Mouse (Mus musculus): ENCODE results near the gene Spi1.
A peak's percentile ranks its signal among the peaks of the same experiment; 100 is the strongest.
"Not testable (repeated sequence)": the region's sequence is repeated elsewhere in the genome, so short reads cannot be mapped to it uniquely, and the experiment has no call there.

The Spi1 gene

DNA sequence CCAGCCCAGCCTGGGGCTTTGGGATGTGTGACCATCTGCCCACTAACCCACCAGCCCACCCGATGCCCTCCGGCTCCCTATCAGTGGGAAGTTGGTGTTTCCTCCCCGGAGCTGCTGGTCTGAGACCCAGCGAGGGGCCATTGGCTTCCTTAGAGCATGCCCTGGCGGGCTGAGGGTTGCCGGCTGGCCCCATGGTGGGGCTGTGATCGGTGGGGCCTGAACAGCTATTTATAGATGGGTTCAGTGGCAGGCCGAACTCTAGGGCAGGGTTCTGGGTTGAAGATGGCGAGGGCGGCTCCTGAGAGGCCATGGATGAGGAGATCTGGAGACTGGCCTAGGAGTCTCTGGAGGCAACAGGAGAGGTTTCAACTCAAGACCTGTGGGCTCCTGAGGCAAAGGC lies 14.8 kb downstream of the Spi1 start:
- no peak for DNase-seq

DNA sequence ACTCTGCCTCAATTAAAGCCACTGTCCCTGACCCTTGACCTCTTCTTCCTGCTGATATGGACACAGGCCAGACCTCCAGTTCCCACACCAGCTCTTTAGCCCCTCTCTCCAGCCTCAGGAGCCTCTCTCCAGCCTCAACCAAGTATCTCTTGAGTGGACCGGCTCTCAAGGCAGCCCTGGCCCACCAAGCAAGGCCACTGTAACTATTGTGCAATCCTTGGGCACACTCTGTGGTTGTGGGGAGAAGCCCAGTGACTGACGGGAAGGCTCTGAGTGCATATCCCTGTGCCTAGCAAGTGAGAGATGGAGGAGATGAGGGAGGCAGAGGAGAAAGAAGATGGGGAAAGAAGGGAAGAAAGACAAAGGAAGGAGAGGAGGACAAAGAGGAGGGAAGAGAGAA lies 16.0 kb downstream of the Spi1 start:
- no peak for DNase-seq

DNA sequence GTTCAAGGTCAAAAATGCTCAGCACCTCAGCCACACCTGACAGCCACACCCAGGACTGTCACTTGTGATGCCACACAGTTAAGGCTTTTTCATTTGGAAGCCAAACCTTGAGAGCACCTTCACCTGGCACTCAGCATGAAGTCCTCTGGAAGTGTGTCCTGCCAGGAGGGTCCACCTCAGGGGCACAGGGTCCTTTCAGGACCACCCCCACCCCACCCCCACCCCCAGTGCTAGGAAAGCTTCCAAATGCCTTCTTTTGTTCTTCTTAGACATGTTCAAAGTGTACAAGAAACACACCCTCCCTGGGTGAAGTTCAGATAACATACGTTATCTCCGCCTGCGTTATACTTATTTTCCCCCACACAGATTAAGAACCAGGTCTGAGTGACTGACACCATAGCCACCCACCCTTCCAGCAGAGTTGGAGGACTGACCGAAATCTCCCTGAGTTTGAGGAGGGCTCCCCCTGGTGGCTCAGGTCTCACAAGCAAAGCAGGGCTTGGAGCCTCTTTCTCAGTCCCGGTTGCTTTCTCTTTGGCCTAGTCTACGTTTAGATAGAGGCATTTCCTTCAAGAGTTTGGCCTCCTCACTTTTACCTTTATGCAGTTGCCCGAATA lies 19.0 kb downstream of the Spi1 start:
- DNase-seq: peak; percentile 81 to 92

DNA sequence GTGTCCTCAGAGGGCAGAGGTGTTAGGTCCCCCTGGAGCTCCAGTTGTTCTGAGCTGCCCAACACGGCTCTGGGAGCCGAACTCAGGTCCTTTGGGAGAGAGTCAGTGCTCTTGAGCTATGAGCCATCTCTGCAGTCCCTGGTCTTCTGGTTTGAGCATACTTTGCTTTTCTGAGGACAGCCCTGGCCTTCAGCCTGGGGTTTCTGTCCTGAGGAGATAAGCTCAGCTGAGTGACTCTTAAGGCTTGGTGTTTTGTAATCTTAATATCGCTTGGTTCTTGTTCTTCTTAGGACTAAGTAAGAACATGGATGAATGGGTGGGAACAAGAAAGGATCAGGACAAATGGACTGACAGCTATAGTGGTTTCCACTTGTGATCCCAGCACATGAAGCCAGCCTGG lies 26.0 kb downstream of the Spi1 start:
- DNase-seq: no peak

DNA sequence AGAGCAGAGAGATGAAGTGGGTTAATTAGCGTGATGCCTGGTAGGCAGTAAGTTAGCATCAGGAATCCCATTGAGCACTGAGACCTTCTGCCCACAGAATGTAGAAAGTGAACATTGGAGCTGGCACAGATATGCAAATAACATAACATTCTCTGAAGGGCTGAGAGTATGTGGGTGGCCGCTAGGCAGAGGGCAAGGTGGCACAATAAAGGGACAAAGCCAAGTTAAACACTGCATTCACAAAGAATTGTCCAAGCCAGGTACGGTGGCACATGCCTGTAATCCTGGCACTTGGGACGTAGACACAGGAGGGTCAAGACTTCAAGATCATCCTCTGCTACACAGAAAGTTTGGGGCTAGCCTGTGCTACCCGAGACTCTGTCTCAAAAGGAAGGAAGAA lies 27.1 kb downstream of the Spi1 start:
- DNase-seq: no peak

DNA sequence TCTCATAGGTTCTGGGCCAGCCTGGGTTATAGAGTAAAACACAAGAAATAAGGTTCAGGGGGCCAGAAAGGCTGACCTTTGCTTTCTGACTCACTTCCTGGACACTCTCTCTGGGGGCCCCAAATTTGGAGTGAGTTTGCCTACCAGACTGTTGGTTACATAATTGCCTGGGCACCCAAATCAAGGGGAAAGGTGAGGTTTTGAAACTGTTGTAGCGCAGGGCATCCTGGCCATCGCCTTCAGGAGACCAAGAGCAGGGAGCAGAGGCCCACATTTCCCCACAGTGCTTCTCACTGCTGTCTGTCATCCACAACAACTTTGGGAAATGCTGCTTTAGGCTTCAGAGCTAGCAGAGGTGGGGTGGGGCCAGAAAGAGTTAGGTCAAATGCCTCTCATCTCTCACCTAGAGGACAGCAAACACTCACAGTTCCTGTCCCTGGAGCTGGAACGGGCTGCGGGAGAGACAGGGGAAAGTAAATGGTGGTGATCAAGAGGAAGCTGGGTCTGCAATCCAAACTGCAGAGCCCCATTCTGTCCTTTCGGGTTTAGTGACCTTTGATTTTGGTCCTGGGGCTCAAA lies 27.7 kb downstream of the Spi1 start:
- no peak for DNase-seq

DNA sequence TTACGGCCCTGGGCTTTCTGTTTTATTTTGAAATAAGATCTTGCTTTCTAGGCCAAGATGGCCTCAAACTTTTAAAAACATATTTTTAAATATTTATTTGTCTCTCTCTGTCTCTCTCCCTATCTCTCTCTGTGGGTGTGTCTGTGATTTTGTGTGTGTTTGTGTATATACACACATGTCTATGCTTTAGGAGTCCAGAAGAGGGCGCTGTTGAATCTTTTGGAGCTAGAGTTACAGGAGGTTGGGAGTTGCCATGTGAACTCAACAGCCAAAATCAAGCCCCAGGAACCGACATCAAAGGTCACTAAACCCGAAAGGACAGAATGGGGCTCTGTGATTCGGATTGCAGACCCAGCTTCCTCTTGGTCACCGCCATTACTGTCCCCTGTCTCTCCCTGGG lies 28.2 kb downstream of the Spi1 start:
- DNase-seq: no peak

DNA sequence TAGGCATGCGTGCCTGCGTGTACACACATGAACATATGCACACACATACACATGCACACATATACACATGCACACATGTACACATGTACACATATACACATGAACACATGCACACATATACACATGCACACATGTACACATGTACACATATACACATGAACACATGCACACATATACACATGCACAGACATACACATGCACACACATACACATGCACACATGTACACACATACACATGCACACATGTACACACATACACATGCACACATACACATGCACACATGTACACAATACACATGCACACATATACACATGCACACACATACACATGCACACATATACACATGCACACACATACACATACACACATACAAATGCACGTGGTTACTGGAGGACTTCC lies 29.6 kb downstream of the Spi1 start:
- DNase-seq: not testable (repeated sequence)

DNA sequence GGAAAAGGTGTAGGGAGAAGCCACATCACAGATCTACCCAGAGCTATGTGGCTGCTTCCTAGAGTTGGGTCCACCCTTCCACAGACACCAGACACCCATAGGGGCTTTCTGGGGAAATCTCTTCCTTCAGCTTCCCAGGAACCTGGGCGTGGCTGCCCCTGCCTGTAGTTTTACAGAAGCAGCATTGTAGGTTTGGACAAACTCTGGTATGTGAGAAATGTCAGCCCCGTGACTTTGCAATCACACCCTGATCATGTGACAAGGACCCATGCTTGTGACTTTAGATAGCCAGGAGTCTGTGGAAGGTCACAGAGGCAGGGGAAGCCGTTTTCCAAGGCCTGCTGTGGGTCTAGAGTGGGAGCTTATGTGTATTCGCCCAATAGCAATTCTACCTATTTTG lies 30.3 kb downstream of the Spi1 start:
- peak; percentile 46 to 69 for DNase-seq

DNA sequence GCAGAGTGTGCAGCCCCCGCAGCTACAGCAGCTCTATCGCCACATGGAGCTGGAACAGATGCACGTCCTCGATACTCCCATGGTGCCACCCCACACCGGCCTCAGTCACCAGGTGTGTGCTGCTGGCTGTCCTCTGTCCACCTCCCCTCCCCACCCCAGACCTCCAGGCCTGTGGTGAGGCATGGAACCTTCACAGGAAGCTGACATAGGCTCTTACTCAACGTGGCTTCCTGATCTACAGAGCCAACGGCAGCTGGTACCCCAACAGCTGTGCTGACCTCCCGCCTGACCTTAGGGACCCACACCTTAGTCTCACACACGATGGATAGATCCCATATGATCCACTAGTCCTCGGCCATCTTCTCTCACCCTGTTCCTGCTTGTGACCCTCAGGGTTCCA lies 31.1 kb downstream of the Spi1 start:
- no peak for DNase-seq

DNA sequence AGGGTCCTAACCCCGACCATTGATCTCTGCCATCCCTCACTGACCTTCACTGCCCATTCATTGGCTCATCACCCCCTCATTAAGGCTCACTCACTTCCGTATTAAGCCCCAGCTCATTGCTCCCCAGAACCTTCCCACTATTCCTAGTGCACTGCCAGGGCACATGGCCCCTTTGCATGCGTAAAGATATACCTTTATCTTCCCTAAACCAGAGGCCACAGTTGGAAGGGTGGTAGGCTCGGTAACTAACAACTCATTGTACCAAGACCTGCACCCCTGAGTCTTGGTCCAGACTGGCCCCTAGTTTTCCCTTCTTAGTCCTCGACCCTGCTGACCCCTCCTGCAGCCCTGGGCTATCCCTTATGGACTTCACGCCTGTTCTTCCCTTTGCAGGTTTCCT lies 31.7 kb downstream of the Spi1 start:
- DNase-seq: no peak

DNA sequence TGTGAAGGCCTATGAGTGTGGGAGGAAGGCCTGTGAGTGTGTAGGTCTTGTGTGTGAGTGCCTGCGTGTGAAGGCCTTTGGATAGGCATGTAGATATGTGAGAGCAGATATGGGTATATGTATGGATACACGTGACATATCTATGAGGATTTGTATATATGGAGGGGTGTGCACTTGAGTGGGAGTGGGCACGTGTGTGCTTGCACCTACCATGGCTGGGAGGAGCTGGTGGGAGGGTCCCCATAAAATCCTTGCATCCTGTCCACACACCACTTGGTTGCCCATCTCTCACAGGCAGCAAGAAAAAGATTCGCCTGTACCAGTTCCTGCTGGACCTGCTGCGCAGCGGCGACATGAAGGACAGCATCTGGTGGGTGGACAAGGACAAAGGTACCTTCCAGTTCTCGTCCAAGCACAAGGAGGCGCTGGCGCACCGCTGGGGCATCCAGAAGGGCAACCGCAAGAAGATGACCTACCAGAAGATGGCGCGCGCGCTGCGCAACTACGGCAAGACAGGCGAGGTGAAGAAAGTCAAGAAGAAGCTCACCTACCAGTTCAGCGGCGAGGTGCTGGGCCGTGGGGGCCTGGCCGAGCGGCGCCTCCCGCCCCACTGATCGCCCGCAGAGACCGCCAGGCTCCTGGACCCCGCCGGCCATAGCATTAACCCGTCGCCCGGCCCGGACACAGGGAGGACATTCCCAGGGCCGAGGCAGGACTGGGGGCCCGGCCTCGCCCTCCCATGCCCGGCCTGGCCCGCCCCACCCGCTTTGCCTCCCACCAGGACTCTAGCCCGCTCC lies 32.8 kb downstream of the Spi1 start:
- DNase-seq: peak; percentile 94 to 99

DNA sequence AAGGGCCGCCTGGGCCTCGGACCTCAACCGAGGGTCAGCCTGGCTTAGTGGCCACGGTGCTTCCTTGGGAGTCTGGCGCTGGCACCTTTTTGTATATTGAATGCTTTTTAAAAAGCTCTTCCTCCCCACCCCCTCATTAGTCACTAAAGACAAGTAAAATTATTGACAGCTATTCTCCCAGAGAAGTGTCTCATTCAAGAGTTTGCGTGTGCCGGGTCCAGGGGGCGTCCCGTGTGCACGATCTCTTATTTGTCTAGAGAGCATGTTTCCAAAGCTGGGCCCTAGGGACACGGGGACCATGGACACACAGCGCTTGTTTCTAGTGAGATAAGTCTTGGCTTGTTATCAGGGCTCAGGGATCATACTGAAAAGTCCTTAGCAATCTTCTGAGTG lies 33.4 kb downstream of the Spi1 start:
- no peak for DNase-seq

DNA sequence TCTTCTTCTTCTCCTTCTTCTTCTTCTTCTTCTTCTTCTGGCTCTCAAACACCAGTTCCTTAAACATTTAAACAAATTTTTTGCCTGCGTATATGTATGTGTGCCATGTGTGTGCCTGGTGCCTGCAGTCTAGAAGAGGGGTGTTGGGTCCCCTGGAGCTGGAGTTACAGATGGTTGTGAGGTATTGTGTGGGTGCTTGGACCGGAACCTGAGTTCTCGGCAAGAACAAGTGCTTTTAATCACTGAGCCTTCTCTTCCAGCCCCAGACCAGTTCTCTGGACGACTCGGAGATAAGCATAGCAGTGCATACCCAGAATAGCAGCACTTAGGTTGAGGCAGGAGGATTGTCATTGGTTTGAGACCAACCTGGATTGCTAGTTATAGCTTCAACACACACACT lies 34.7 kb downstream of the Spi1 start:
- DNase-seq: no peak

DNA sequence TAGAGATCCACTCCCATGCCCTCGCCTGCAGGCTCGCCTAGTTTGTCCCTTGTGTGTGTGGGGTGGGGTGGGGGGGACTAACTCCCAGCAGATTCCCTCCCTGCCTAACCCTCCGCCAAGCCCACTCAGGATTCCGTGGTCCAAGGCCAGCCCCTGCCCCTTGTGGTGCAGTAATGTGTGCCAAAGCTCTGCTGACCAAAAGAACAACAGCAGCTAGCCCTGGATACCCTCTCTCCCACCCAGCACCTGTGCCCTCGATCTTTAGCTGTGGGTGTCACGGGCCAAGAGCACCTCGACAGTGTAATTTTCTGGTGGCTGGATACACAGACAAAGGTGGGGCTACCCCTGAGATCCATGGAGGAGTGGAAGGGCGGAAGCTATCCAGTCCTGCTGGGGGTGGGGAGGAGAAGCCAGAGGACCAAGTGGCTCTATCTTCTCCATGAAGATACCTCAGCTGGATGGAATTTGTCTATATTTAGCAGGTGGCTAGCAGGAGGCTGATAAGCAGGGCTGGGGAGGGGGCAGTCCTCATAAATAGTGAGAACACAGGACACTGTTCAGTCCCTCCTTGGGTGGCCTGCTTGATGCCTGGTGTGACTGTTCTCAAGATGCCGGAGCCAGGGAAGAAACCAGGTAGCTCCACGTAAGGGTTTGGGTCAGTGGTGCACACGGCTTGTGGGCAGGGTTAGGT lies 35.5 kb downstream of the Spi1 start, which contains the start of gene Mybpc3:
Mybpc3 (plus strand) TSS at position 560 of the 691 bp plus-strand sequence.
- no peak for DNase-seq

DNA sequence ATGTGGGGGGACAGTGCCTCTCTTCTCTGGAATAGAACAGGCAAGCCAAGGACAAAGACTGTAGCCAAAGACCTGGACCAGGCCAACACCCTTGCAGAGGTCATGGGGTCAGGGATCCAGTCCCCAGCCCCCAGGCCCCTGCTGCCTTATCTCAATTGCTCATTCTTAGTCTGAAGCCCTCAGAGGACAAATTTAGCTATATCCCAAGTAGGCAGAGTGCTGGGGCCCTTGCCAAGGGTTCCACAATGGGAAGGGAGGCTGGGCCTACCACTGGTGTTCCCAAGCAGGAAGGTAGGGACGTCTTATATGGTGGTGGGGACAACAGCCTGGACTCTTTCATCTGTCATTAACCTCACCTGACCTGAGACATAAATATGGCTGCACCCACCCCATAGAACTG lies 36.5 kb downstream of the Spi1 start:
- DNase-seq: no peak

DNA sequence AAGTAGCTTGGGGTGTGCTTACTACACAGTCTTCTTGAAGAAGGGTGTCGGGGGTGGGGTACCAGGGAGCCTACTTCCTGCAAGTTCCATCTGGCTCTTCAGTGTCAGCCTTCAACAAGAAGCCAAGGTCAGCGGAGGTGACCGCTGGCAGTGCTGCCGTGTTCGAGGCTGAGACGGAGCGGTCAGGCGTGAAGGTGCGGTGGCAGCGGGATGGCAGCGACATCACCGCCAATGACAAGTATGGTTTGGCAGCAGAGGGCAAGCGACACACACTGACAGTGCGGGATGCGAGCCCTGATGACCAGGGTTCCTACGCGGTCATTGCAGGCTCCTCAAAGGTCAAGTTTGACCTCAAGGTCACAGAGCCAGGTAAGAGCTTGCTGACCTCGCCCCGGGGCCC lies 36.9 kb downstream of the Spi1 start:
- DNase-seq: no peak

DNA sequence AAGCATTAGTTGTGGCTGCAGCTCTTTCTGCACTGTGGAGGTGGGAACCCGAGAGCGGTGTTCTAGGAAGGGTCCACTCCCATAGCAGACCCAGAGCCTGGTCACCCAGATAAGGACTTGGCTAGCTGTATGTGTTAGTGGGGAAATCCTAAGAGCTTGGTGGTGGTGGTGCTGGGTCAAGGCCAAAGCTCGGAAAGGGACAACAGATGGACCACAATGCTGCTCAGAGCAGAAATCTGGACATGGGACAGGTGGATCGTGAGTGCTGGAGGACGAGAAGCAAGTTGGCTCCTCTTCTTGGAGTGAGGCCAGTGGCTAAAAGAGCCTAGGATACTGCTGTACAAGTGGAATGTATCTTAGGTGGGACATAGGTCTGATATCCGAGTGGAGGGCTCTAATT lies 37.4 kb downstream of the Spi1 start:
- DNase-seq: no peak

DNA sequence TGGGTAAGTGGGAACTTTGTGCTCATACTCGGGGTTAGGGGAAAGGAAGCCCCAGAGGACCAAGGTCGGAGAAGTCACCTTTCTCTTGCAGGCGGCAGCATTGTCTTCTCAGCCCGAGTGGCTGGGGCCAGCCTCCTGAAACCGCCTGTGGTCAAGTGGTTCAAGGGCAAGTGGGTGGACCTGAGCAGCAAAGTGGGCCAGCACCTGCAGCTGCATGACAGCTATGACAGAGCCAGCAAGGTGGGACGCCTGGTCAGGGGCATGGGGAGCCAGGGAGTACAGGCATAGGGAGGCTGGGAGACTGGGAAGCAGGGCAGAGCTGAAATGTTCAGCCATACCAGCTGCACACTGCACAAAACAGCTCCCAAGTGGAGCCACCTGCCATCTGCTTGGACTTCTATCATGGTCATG lies 38.1 kb downstream of the Spi1 start:
- no peak for DNase-seq

DNA sequence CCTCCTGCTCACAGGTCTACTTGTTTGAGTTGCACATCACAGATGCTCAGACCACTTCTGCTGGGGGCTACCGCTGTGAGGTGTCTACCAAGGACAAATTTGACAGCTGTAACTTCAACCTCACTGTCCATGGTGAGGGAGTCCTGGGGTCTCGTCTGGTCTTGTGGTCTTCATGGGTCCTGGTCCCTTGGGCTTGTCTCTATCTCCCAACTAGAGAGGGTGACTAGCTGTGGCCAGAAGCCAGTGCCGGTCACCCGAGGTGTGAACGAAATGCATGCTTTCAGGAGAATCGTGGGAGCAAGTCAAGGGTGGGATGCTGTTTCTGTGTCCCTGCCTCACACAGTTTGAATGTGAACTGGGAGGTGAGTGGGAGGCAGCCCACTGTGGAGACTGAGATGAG lies 38.8 kb downstream of the Spi1 start:
- no peak for DNase-seq

DNA sequence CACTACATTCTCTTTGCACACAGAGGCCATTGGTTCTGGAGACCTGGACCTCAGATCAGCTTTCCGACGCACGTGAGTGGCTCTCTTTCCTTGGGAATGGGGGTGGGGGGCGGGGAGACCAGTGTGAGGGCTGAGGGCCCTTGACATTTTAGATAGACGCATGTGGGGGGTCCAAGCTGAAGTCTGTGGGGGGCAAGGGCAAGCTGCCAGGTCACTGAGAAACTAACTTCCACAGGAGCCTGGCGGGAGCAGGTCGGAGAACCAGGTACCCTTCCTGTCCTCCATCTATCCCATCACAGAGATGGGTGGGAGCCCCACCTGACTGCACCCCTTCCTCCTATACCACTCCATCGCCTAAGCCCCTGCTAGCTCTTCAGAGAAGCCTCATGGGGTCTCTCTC lies 39.3 kb downstream of the Spi1 start:
- no peak for DNase-seq

DNA sequence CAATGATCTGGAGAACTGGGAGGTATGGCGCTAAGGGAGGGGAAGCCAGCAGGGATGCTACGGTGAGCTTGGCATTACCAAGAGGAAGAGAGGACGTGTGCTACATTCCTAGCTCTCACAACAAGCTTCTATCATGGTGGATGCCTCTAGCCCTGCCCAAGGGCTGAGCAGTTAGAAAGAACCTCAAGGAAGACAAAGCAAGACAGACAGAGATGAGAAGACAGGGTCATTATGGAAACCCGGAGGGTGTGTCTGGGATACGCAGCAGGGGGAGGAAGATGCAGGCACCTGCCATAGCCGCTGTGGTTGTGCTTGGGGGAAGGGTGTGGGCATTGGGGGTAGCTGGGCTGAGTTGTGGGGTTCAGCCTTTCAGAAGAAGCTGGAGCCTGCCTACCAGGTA lies 41.3 kb downstream of the Spi1 start:
- no peak for DNase-seq

DNA sequence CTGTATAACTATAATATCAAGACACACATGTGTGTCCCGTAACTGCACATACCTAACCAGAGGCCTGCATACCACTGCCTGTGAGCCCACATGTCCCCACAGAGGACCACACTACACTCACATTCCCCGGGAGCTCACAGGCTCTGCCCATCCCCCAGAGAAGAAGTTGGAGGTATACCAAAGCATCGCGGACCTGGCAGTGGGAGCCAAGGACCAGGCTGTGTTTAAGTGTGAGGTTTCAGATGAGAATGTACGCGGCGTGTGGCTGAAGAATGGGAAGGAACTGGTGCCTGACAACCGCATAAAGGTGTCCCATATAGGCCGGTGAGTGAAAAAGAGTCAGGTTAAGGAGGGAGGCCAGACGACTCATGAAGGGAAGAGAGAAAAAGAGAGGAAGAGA lies 42.9 kb downstream of the Spi1 start:
- no peak for DNase-seq

DNA sequence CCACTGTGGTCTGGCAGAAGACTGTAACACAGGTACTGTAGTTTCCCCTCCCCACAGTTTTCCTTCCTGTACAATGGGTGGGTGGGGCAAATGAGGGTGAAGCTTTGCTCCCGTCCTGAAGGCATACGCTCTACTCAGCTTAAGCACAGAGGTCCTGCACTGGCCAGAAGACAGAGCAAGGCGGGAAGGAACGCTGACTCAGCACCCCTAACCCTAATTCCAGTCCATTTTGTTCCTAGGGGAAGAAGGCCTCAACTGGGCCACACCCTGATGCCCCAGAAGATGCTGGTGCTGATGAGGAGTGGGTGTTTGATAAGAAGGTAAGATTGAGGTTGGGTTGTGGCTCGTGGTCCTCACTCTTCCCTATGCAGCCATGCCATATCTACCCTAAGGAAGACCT lies 46.6 kb downstream of the Spi1 start:
- no peak for DNase-seq
